ENCODE assay signal across 9 mouse cellular contexts in the genomic region with DNA sequence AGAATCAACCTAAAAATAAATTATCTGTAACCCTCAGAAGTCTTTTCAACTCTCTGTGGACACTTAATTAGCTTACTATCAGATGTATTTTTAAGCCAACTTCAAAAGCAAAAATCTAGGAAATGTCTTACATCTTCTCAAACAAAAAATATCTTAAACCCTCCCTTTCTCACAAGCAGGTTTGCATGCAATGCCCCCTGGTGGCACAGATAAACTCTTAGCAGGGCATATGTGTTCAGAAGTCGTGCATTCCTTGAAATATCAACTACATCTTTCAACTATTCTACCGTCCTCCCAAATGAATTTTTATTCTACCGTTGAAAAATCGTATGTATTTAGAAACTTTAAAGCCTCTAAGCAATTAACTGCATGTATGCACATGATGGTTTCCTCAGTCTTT. TPM values are rescaled to one million over a fixed set of nuclear protein-coding genes. Genes with fewer than 3 reads are reported as not detected.
DNase-seq lines count a peak whose midpoint lies in the region; ATAC-seq and TF ChIP-seq lines count a peak whose summit lies in the region.
"Had no signal": no experiment of that assay in that cellular context is flagged by ENCODE, and none has a peak within 500 bp of the region (broad histone marks: within the 10 kb centered on the region; RNA-seq: fewer than 3 reads in every experiment).

No protein-coding gene starts in this region.

- 61% methylated on average over 4 of the region's 4 CpGs for WGBS in cerebellum, adult 2 months
- 9% methylated on average over 4 of the region's 4 CpGs for WGBS in intestine, embryonic 15.5 days
- WGBS in lung, embryonic 14.5 days = 37% methylated on average over 4 of the region's 4 CpGs

- H3K4me1 ChIP-seq in cerebellum, adult 2 months (ENCODE audit: control insufficient read depth, insufficient read depth, low read length) = 0 out of 2 replicates have a peak, but pooled peaks cover 2% of the 10 kb centered on the region
- H3K4me1 ChIP-seq in intestine, embryonic 15.5 days (replicated peaks) = no peaks in the 10 kb centered on the region; the same call in 1 of the 2 replicates
- peaks cover 7% of the 10 kb centered on the region; the same call in 1 of the 2 replicates for H3K4me1 ChIP-seq in lung, embryonic 14.5 days (ENCODE audit: insufficient read depth)
- H3K4me1 ChIP-seq: liver, embryonic 15.5 days had no signal

- H3K27ac ChIP-seq in cerebellum, adult 2 months (ENCODE audit: insufficient read depth, low read length) = no peak overlapping the region
- H3K27ac ChIP-seq in intestine, embryonic 15.5 days = no peak overlapping the region
- no peak overlapping the region for H3K27ac ChIP-seq in lung, embryonic 14.5 days (ENCODE audit: low read depth)
- H3K27ac ChIP-seq: liver, embryonic 15.5 days had no signal

- no peak overlapping the region for H3K4me2 ChIP-seq in intestine, embryonic 15.5 days (replicated peaks)
- H3K4me2 ChIP-seq in lung, embryonic 14.5 days = no peak overlapping the region

- H3K4me3 ChIP-seq in cerebellum, adult 2 months (replicated peaks; ENCODE audit: insufficient read depth, low read depth, low read length) = no peak overlapping the region
- no peak overlapping the region for H3K4me3 ChIP-seq in intestine, embryonic 15.5 days (replicated peaks)
- no peak overlapping the region for H3K4me3 ChIP-seq in lung, embryonic 14.5 days (ENCODE audit: low read depth, low read length)
- H3K4me3 ChIP-seq: liver, embryonic 15.5 days had no signal

- DNase-seq in cerebellum, adult 2 months = peak in 1 of 2 experiments; percentile 10
- DNase-seq in left cerebral cortex, adult 18-20 months (ENCODE audit: low spot score in 2 of 2) = peak; percentile 33 to 56
- no peak for DNase-seq in left cerebral cortex, postnatal 36 days (ENCODE audit: low spot score in 2 of 2)
- peak; percentile 59 to 72 for DNase-seq in adrenal gland, postnatal 36 days
- peak; percentile 88 for DNase-seq in lung, embryonic 14.5 days
- peak; percentile 64 for DNase-seq in thymus, postnatal 14 days

- TF ChIP-seq POLR2A in cerebellum, adult 2 months (IDR thresholded peaks at IDR 0.05; ENCODE audit: borderline replicate concordance, insufficient read depth, low read length) = no peak

- no peaks in the 10 kb centered on the region for H3K27me3 ChIP-seq in cerebellum, adult 2 months (ENCODE audit: control insufficient read depth, insufficient read depth, low read length)
- H3K27me3 ChIP-seq in intestine, embryonic 15.5 days (replicated peaks) = no peaks in the 10 kb centered on the region
- H3K27me3 ChIP-seq in lung, embryonic 14.5 days (ENCODE audit: insufficient read depth, low read length) = no peaks in the 10 kb centered on the region
- H3K27me3 ChIP-seq: liver, embryonic 15.5 days had no signal

- intact Hi-C loops in left cerebral cortex, postnatal 36 days (cut with DNase I) = loop anchor here (10.0 kb wide), 1 partner anchor 296 kb away; no protein-coding TSS in a partner anchor

- no peak for ATAC-seq in cerebellum, adult (ENCODE audit: insufficient number of reproducible peaks, low FRiP score, low TSS enrichment)
- ATAC-seq in intestine, embryonic 15.5 days = peak; percentile 63; the same call in 1 of the 2 replicates
- no peak for ATAC-seq in lung, embryonic 14.5 days (ENCODE audit: insufficient read depth)

- TF ChIP-seq CTCF in cerebellum, adult 2 months (IDR thresholded peaks at IDR 0.05; ENCODE audit: borderline replicate concordance, insufficient read depth, low read depth, low read length) = peak; percentile 8; the same call in 1 of the 2 replicates
- peak; percentile 80 for TF ChIP-seq CTCF in lung, embryonic 14.5 days (IDR thresholded peaks at IDR 0.05; ENCODE audit: low read depth)

- H3K9ac ChIP-seq in intestine, embryonic 15.5 days = no peak overlapping the region
- no peak overlapping the region for H3K9ac ChIP-seq in lung, embryonic 14.5 days
- H3K9ac ChIP-seq: liver, embryonic 15.5 days had no signal

- H3K9me3 ChIP-seq in intestine, embryonic 15.5 days = no peaks in the 10 kb centered on the region
- no peaks in the 10 kb centered on the region for H3K9me3 ChIP-seq in lung, embryonic 14.5 days (ENCODE audit: low read depth, low read length)
- H3K9me3 ChIP-seq: liver, embryonic 15.5 days had no signal

- H3K36me3 ChIP-seq in intestine, embryonic 15.5 days = no peaks in the 10 kb centered on the region
- no peaks in the 10 kb centered on the region for H3K36me3 ChIP-seq in lung, embryonic 14.5 days (ENCODE audit: insufficient read depth)
- H3K36me3 ChIP-seq: liver, embryonic 15.5 days had no signal

RNA-seq across cellular contexts. Expression of gene Hibadh, which starts 39.1 kb away (rescaled TPM):
- polyA plus RNA-seq in cerebellum, adult 2 months (2012; rRNA removed) = 83.1 and 84.5 TPM in 2 replicates
- 10 to 100 TPM; 47.0 to 48.1 TPM for total RNA-seq in left cerebral cortex, adult 18-20 months (2021)
- total RNA-seq in left cerebral cortex, postnatal 36 days (2021) = 10 to 100 TPM; 45.2 to 47.2 TPM
- total RNA-seq in adrenal gland, postnatal 36 days (2021) = 100 to 1,000 TPM; 159 to 203 TPM
- 135 and 137 TPM in 2 replicates for polyA plus RNA-seq in intestine, embryonic 15.5 days (2015; fragmentation: Nextera tagmentation; extraction: Ambion mirVana)
- polyA plus RNA-seq in lung, embryonic 14.5 days (2014; fragmentation: Nextera tagmentation; extraction: Ambion mirVana) = 54.1 and 56.8 TPM in 2 replicates

Comparison
In these comparisons a context has a peak if more than half of its experiments do, and no peak if none do; other contexts are left out.
1. DNase-seq: peak in left cerebral cortex, adult 18-20 months (2 of 2), adrenal gland, postnatal 36 days (2 of 2), lung, embryonic 14.5 days (single experiment) and thymus, postnatal 14 days (single experiment); none in left cerebral cortex, postnatal 36 days (0 of 2).